Mouse (Mus musculus) intestine, postnatal 0 days (tissue): ENCODE measurements around the gene Jazf1. TPM values are rescaled to one million over a fixed set of nuclear protein-coding genes. Genes with fewer than 3 reads are reported as not detected.

ENCODE experiments used
- ATAC-seq: fragments of 200-750 bp; cut with Nextera tagmentation; 2 replicates; pipeline ENCODE4 v1.8.0; 2017; ENCODE audit warnings: mild to moderate bottlenecking, moderate TSS enrichment, moderate library complexity
- H3K27ac ChIP-seq: fragments of 300-500 bp; sonication (generic); 2 replicates; pipeline ENCODE4 v1.5.1; 2014; ENCODE audit warnings: mild to moderate bottlenecking, low read depth, low read length, moderate library complexity
- H3K27me3 ChIP-seq: fragments of 300-500 bp; sonication (generic); replicated peaks from 2 replicates; pipeline ENCODE4 v1.6.1; 2014; ENCODE audit warnings: low read length, mixed read lengths; ENCODE audit not compliant: control insufficient read depth, insufficient read depth
- H3K36me3 ChIP-seq: fragments of 300-500 bp; sonication (generic); 2 replicates; pipeline ENCODE4 v1.6.1; 2014; ENCODE audit warnings: mild to moderate bottlenecking, moderate library complexity; ENCODE audit not compliant: control insufficient read depth, insufficient read depth
- H3K4me1 ChIP-seq: fragments of 300-500 bp; sonication (generic); replicated peaks from 2 replicates; pipeline ENCODE4 v1.6.1; 2014; ENCODE audit warnings: antibody characterized with exemption, low read length, mixed read lengths; ENCODE audit not compliant: control insufficient read depth, insufficient read depth
- H3K4me2 ChIP-seq: fragments of 300-500 bp; sonication (generic); replicated peaks from 2 replicates; pipeline ENCODE4 v1.6.1; 2014; ENCODE audit warnings: low read depth, mild to moderate bottlenecking, moderate library complexity
- H3K4me3 ChIP-seq: fragments of 300-500 bp; sonication (generic); 2 replicates; pipeline ENCODE4 v1.5.1; 2014; ENCODE audit warnings: low read depth, low read length
- H3K9ac ChIP-seq: fragments of 300-500 bp; sonication (generic); 2 replicates; pipeline ENCODE4 v1.6.1; 2014; ENCODE audit warnings: mild to moderate bottlenecking, low read depth, low read length
- H3K9me3 ChIP-seq: fragments of 300-500 bp; sonication (generic); 2 replicates; pipeline ENCODE4 v1.6.1; 2016; ENCODE audit warnings: mixed run types; ENCODE audit not compliant: control insufficient read depth
- CTCF ChIP-seq: sonication (generic); IDR thresholded peaks from 2 replicates; pipeline ENCODE4 v1.5.1; 2016; ENCODE audit warnings: low read depth, mild to moderate bottlenecking, control low read depth, antibody characterized with exemption, moderate library complexity
- WGBS: fragments of 180-500 bp; shearing (Covaris S2); extraction: QIAGEN DNeasy Blood & Tissue Kit; methylation state at CpG from one replicate; pipeline ENCODE4 v1.1.7; 2014; 5-methylcytosine and 5-hydroxymethylcytosine counted together
- polyA plus RNA-seq: library from polyadenylated mRNA; unstranded; fragments of >200 nt; fragmentation: Nextera tagmentation; extraction: Ambion mirVana; gene quantifications from 2 replicates; pipeline ENCODE4 v1.2.1, GENCODE M21; 2015

Gene Jazf1
- polyA plus RNA-seq, 1 experiment from 2014 or later, result 5.1 TPM

- 77% methylated on average over 10 of the region's 10 CpGs for WGBS
- no peak for ATAC-seq
- Histone ChIP-seq H3K27me3 (no peaks in the 10 kb centered on the region), H3K4me1 (no peaks in the 10 kb centered on the region), H3K9ac (no peak overlapping the region), H3K4me2 (no peak overlapping the region), H3K9me3 (no peaks in the 10 kb centered on the region), H3K27ac (no peak overlapping the region), H3K4me3 (no peak overlapping the region), H3K36me3 (no peaks in the 10 kb centered on the region)
- TF ChIP-seq CTCF, result no peak
These were observed 278.1 kb downstream of the Jazf1 start for GRCm38 (mm10) chr6:52790316-52790715.

GRCm38 (mm10) chr6:52779546-52779945 lies 288.9 kb downstream of the Jazf1 start:
- no peak overlapping the region for H3K27ac ChIP-seq
- H3K9ac ChIP-seq, result no peak overlapping the region
- no peaks in the 10 kb centered on the region for H3K27me3 ChIP-seq
- no peak overlapping the region for H3K4me3 ChIP-seq
- no peaks in the 10 kb centered on the region for H3K9me3 ChIP-seq
- no peaks in the 10 kb centered on the region for H3K36me3 ChIP-seq
- ATAC-seq, result no peak
- no peak for TF ChIP-seq CTCF
- H3K4me2 ChIP-seq, result no peak overlapping the region
- 88% methylated on average over 5 of the region's 5 CpGs for whole genome bisulfite sequencing
- H3K4me1 ChIP-seq, result no peaks in the 10 kb centered on the region

GRCm38 (mm10) chr6:52778523-52778922 lies 289.9 kb downstream of the Jazf1 start:
- no peak overlapping the region for H3K27ac ChIP-seq
- no peak overlapping the region for H3K4me3 ChIP-seq
- no peak overlapping the region for H3K9ac ChIP-seq
- no peak for ATAC-seq
- no peaks in the 10 kb centered on the region for H3K27me3 ChIP-seq
- no peaks in the 10 kb centered on the region for H3K36me3 ChIP-seq
- no peaks in the 10 kb centered on the region for H3K9me3 ChIP-seq
- no peaks in the 10 kb centered on the region for H3K4me1 ChIP-seq
- 83% methylated on average over 5 of the region's 5 CpGs for WGBS
- no peak overlapping the region for H3K4me2 ChIP-seq
- no peak for TF ChIP-seq CTCF

GRCm38 (mm10) chr6:52777034-52777433 lies 291.4 kb downstream of the Jazf1 start:
- no peak overlapping the region for H3K9ac ChIP-seq
- 92% methylated on average over 8 of the region's 8 CpGs for whole genome bisulfite sequencing
- no peak overlapping the region for H3K4me2 ChIP-seq
- TF ChIP-seq CTCF, result no peak
- ATAC-seq, result no peak
- H3K4me3 ChIP-seq, result no peak overlapping the region
- H3K36me3 ChIP-seq, result no peaks in the 10 kb centered on the region
- H3K9me3 ChIP-seq, result no peaks in the 10 kb centered on the region
- H3K27me3 ChIP-seq, result no peaks in the 10 kb centered on the region
- no peaks in the 10 kb centered on the region for H3K4me1 ChIP-seq
- H3K27ac ChIP-seq, result no peak overlapping the region

DNA sequence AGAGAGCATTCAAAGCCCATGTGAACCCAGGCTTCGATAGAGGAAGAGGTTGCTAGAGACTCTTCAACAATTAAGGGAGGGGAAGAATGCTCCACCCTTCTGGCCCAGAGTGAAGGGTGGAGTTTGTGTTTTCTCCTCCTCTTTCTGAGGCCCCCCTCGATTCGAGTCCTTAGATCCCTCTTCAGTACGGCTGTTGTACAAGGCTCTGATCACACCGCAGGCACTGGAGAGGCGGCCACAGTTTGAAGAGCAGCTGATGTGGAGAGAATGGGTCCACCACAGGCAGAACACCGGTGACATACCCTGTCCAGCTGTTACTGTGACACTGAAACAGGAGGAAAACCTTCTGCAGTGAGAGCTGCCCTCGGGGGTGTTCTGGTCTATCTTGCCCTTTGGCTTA lies 292.5 kb downstream of the Jazf1 start:
- TF ChIP-seq CTCF, result no peak
- H3K9ac ChIP-seq, result no peak overlapping the region
- H3K4me1 ChIP-seq, result no peaks in the 10 kb centered on the region
- no peak overlapping the region for H3K4me2 ChIP-seq
- 76% methylated on average over 8 of the region's 8 CpGs for WGBS
- no peak overlapping the region for H3K4me3 ChIP-seq
- no peaks in the 10 kb centered on the region for H3K9me3 ChIP-seq
- ATAC-seq, result no peak
- no peaks in the 10 kb centered on the region for H3K27me3 ChIP-seq
- H3K27ac ChIP-seq, result no peak overlapping the region
- no peaks in the 10 kb centered on the region for H3K36me3 ChIP-seq

- no peak overlapping the region for H3K9ac ChIP-seq
- peaks cover under 1% of the 10 kb centered on the region; the same call in 1 of the 2 replicates for H3K36me3 ChIP-seq
- no peak for ATAC-seq
- no peak overlapping the region for H3K4me2 ChIP-seq
- H3K4me3 ChIP-seq, result no peak overlapping the region
- H3K9me3 ChIP-seq, result no peaks in the 10 kb centered on the region
- H3K27ac ChIP-seq, result no peak overlapping the region
- no peaks in the 10 kb centered on the region for H3K4me1 ChIP-seq
- WGBS, result 86% methylated on average over 3 of the region's 3 CpGs
- no peak for TF ChIP-seq CTCF
- no peaks in the 10 kb centered on the region for H3K27me3 ChIP-seq
These were observed 293.1 kb downstream of the Jazf1 start for GRCm38 (mm10) chr6:52775350-52775749.

DNA sequence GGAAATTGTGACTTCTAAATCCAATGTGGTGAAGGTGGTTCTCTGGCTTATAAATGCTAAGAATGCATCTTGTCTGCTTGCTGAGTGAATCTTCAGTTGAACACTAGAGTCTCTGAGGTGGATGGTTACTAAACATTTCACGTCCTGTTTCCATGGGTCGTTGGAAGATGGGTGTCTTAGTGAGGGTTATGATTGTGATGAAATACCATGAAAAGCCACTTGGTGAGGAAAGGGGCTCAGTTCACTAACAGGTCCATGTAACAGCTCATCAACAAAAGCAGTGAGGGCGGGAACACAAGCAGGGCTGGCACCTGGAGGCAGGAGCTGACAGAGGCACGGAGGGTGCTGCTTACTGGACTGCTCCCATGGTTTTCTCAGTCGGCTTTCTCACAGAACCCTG lies 295.3 kb downstream of the Jazf1 start:
- ATAC-seq, result no peak
- 80% methylated on average over 5 of the region's 5 CpGs for WGBS
- no peak for TF ChIP-seq CTCF

More for the DNA sequence above, 295.3 kb downstream of the Jazf1 start:
- Histone ChIP-seq H3K27me3 (no peaks in the 10 kb centered on the region), H3K9me3 (no peaks in the 10 kb centered on the region), H3K27ac (no peak overlapping the region), H3K4me1 (no peaks in the 10 kb centered on the region), H3K4me3 (no peak overlapping the region), H3K4me2 (no peak overlapping the region), H3K36me3 (peaks cover 19% of the 10 kb centered on the region; the same call in 1 of the 2 replicates), H3K9ac (no peak overlapping the region)
